Mouse (Mus musculus) 416B (cell line): Measurements from ENCODE around the gene Sds.

ENCODE experiments used
- DNase-seq: peaks from one replicate; pipeline ENCODE4 v3.0.0; 2011; ENCODE audit warnings: low read depth

Sds gene

GRCm38 (mm10) chr5:120476296-120476695 lies at the start of gene Sds:
TSS of gene Sds (plus strand) at chr5:120476526.
- DNase-seq = no peak

GRCm38 (mm10) chr5:120426572-120426971 lies 49.8 kb upstream of the Sds start:
- DNase-seq = no peak

- no peak for DNase-seq
Measured at GRCm38 (mm10) chr5:120427451-120427938, 48.8 kb upstream of the Sds start.

GRCm38 (mm10) chr5:120428189-120428838 lies 48.0 kb upstream of the Sds start:
- DNase-seq = no peak

- DNase-seq = no peak
Measured at GRCm38 (mm10) chr5:120428990-120429389, 47.3 kb upstream of the Sds start.

- DNase-seq = no peak
Measured at GRCm38 (mm10) chr5:120429692-120430091, 46.6 kb upstream of the Sds start.

GRCm38 (mm10) chr5:120431001-120431583 lies 45.2 kb upstream of the Sds start:
- DNase-seq = no peak

- no peak for DNase-seq
Measured at GRCm38 (mm10) chr5:120431649-120432485, 44.5 kb upstream of the Sds start, which contains the start of gene Lhx5. TSS of gene Lhx5 (plus strand) at chr5:120431699.

GRCm38 (mm10) chr5:120432486-120433015 lies 43.8 kb upstream of the Sds start:
- DNase-seq = no peak

GRCm38 (mm10) chr5:120433135-120433760 lies 43.1 kb upstream of the Sds start:
- DNase-seq = no peak

- DNase-seq = no peak
Measured at GRCm38 (mm10) chr5:120434231-120434735, 42.0 kb upstream of the Sds start.

GRCm38 (mm10) chr5:120435006-120435681 lies 41.2 kb upstream of the Sds start:
- DNase-seq = no peak

GRCm38 (mm10) chr5:120435731-120436501 lies 40.4 kb upstream of the Sds start:
- no peak for DNase-seq

- DNase-seq = no peak
Measured at GRCm38 (mm10) chr5:120436885-120437495, 39.3 kb upstream of the Sds start.

- no peak for DNase-seq
Measured at GRCm38 (mm10) chr5:120437539-120437938, 38.8 kb upstream of the Sds start.

GRCm38 (mm10) chr5:120437986-120438385 lies 38.3 kb upstream of the Sds start:
- no peak for DNase-seq

- no peak for DNase-seq
Measured at GRCm38 (mm10) chr5:120438469-120438868, 37.9 kb upstream of the Sds start.

- DNase-seq = no peak
Measured at GRCm38 (mm10) chr5:120438991-120439710, 37.2 kb upstream of the Sds start.
